Comparison of ENCODE assay signal across 11 mouse cellular contexts in the genomic region with DNA sequence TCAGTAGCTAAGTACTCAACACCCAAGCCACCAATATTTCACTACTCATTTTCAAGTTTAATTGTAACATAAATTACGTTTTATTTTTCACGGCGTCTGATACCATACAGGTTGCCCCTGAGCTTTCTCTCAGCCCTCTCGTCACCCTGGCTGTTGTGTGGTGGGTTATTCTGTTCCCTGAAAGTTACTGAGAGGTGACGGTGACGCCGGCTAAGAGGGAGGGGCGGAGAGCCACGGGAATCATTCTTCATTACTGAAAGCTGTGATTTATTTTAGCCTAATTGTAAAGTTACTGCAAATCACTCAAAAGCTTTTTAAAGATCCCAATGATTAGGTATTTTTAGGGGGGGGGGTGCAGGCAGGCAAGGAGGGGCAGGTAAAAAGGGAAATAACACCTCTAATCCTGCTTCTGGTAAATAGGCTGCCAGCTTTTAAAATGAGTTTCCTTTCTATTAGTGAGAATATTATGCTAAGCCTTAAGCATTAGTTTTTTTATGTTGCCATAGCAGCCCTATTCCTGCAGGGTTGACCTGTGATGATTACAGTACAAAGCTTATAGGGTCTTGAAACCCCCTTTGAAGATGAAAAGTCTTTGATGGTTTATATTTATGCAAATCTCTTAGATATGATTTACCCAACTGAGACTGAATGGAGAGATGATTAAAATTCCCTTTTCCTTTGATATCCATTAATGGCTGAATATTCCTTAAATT.
DNase-seq lines count a peak whose midpoint lies in the region; ATAC-seq and TF ChIP-seq lines count a peak whose summit lies in the region.
"Had no signal": no experiment of that assay in that cellular context is flagged by ENCODE, and none has a peak within 500 bp of the region (broad histone marks: within the 10 kb centered on the region; RNA-seq: fewer than 3 reads in every experiment).

No protein-coding gene starts in this region.

- peaks cover 4% of the 10 kb centered on the region; the same call in 1 of the 2 replicates for H3K4me1 ChIP-seq in cerebellum, adult 2 months (ENCODE audit: control insufficient read depth, insufficient read depth, low read length)
- peaks cover 24% of the 10 kb centered on the region for H3K4me1 ChIP-seq in neural tube, embryonic 12.5 days
- H3K4me1 ChIP-seq in hindbrain, embryonic 16.5 days (ENCODE audit: control insufficient read depth, insufficient read depth, low read depth, low read length) = peaks cover 3% of the 10 kb centered on the region
- peaks cover 16% of the 10 kb centered on the region for H3K4me1 ChIP-seq in neural tube, embryonic 13.5 days (replicated peaks)

- TF ChIP-seq POLR2A in cerebellum, adult 2 months (IDR thresholded peaks at IDR 0.05; ENCODE audit: borderline replicate concordance, insufficient read depth, low read length) = no peak

- TF ChIP-seq CTCF in cerebellum, adult 2 months (IDR thresholded peaks at IDR 0.05; ENCODE audit: borderline replicate concordance, insufficient read depth, low read depth, low read length) = no peak

- no peak overlapping the region for H3K9ac ChIP-seq in neural tube, embryonic 12.5 days
- no peak overlapping the region for H3K9ac ChIP-seq in hindbrain, embryonic 16.5 days (ENCODE audit: low read depth, low read length)
- H3K9ac ChIP-seq in neural tube, embryonic 13.5 days = no peak overlapping the region

- H3K4me2 ChIP-seq in neural tube, embryonic 12.5 days (replicated peaks) = peak overlapping the region; percentile 21
- H3K4me2 ChIP-seq in hindbrain, embryonic 16.5 days (ENCODE audit: low read length) = no peak overlapping the region
- peak overlapping the region; percentile 24; the same call in 1 of the 2 replicates for H3K4me2 ChIP-seq in neural tube, embryonic 13.5 days

- H3K9me3 ChIP-seq in neural tube, embryonic 12.5 days = no peaks in the 10 kb centered on the region
- no peaks in the 10 kb centered on the region for H3K9me3 ChIP-seq in hindbrain, embryonic 16.5 days (ENCODE audit: control insufficient read depth, low read length)
- no peaks in the 10 kb centered on the region for H3K9me3 ChIP-seq in neural tube, embryonic 13.5 days

- peak overlapping the region; percentile 87 for H3K27ac ChIP-seq in cerebellum, adult 2 months (ENCODE audit: insufficient read depth, low read length)
- H3K27ac ChIP-seq in neural tube, embryonic 12.5 days = no peak overlapping the region
- H3K27ac ChIP-seq in hindbrain, embryonic 16.5 days (ENCODE audit: low read depth, low read length) = peak overlapping the region; percentile 48
- no peak overlapping the region for H3K27ac ChIP-seq in neural tube, embryonic 13.5 days (replicated peaks)

- peak overlapping the region; percentile 46 for H3K4me3 ChIP-seq in cerebellum, adult 2 months (replicated peaks; ENCODE audit: insufficient read depth, low read depth, low read length)
- no peak overlapping the region for H3K4me3 ChIP-seq in neural tube, embryonic 12.5 days
- no peak overlapping the region for H3K4me3 ChIP-seq in hindbrain, embryonic 16.5 days (ENCODE audit: low read length)
- no peak overlapping the region for H3K4me3 ChIP-seq in neural tube, embryonic 13.5 days

- DNase-seq in cerebellum, adult 2 months = peak; percentile 56 to 63
- DNase-seq in cerebellum, adult 9-11 months = no peak
- no peak for DNase-seq in neural tube, embryonic 10.5 days (ENCODE audit: extremely low spot score, low spot score)
- no peak for DNase-seq in adrenal gland, adult (ENCODE audit: inconsistent age in 2 of 2, low spot score in 1 of 2)
- DNase-seq: kidney, adult 2 months; left cerebral cortex, postnatal 4 days had no signal

- 9% methylated on average over 9 of the region's 9 CpGs for WGBS in cerebellum, adult 2 months
- WGBS in neural tube, embryonic 12.5 days = 4% methylated on average over 9 of the region's 9 CpGs
- WGBS in hindbrain, embryonic 16.5 days = 11% methylated on average over 9 of the region's 9 CpGs
- 3% methylated on average over 9 of the region's 9 CpGs for WGBS in neural tube, embryonic 13.5 days

- H3K36me3 ChIP-seq in neural tube, embryonic 12.5 days = no peaks in the 10 kb centered on the region
- no peaks in the 10 kb centered on the region for H3K36me3 ChIP-seq in hindbrain, embryonic 16.5 days (ENCODE audit: control insufficient read depth, insufficient read depth, low read length)
- no peaks in the 10 kb centered on the region for H3K36me3 ChIP-seq in neural tube, embryonic 13.5 days

- H3K27me3 ChIP-seq in cerebellum, adult 2 months (ENCODE audit: control insufficient read depth, insufficient read depth, low read length) = no peaks in the 10 kb centered on the region
- H3K27me3 ChIP-seq in neural tube, embryonic 12.5 days (replicated peaks) = peaks cover 29% of the 10 kb centered on the region
- H3K27me3 ChIP-seq in hindbrain, embryonic 16.5 days (replicated peaks; ENCODE audit: control insufficient read depth, insufficient read depth, low read length) = peaks cover 6% of the 10 kb centered on the region
- peaks cover 61% of the 10 kb centered on the region for H3K27me3 ChIP-seq in neural tube, embryonic 13.5 days

- ATAC-seq in neural tube, embryonic 12.5 days (ENCODE audit: low FRiP score, low read depth) = no peak
- ATAC-seq in hindbrain, embryonic 16.5 days = peak; percentile 34
- no peak for ATAC-seq in neural tube, embryonic 13.5 days (ENCODE audit: low read depth)
- ATAC-seq in activated CD4-positive, CD25-positive, alpha-beta regulatory T cell, adult 4 months = no peak
- ATAC-seq: lung, postnatal 0 days had no signal

Comparison
In these comparisons a context has a peak if more than half of its experiments do, and no peak if none do; other contexts are left out.
1. DNase-seq: peak in cerebellum, adult 2 months (2 of 2); none in cerebellum, adult 9-11 months (single experiment), neural tube, embryonic 10.5 days (single experiment) and adrenal gland, adult (0 of 2).
2. H3K27ac ChIP-seq: peak in cerebellum, adult 2 months (single experiment) and hindbrain, embryonic 16.5 days (single experiment); none in neural tube, embryonic 12.5 days (single experiment) and neural tube, embryonic 13.5 days (single experiment).